Mouse (Mus musculus) yolk sac, embryonic 10.5 days (tissue): Measurements from ENCODE around the gene Cables2.
A peak's percentile ranks its signal among the peaks of the same experiment; 100 is the strongest.

Source experiments
- DNase-seq: peaks from one replicate; pipeline ENCODE4 v3.0.0-alpha.2; 2017; ENCODE audit warnings: low spot score

Cables2 gene

DNA sequence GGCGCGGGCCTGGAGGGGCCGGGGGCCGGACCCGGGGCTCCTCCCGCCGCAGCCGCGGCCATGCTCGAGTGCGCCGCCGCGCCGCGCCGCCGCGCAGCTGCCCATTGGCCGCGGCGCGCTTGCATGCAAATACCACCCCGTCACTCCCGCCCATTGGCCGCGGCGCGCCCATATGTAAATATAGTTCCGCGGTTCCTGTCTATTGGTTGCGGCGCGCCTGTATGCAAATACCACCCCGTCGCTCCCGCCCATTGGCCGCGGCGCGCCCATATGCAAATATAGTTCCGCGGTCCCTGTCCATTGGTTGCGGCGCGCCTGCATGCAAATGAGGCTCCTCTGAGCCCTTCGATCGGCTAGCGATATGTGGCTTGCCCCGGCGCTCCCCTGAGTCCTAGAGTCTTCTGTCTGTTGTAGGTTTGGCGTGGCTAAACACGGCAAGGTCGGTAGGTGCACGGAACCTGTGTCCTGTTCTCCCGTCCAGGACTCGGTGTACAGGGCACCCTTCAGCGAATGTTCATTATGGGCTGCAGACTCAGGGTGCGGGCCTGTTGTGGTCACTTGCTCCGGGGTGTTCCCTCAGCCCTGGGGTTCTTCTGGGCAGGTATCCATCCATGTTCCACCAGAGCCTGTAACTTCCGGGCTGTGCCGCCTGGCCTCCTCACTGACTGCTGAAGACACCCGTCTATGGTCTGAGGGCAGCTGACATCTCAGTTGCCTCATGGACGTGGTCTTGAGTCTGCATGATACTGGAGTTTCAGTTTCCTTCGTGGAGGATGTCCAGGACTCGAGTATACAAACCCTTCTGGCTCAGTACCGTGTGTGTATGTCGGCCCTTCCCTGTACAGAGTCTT lies at the start of gene Cables2:
Gene Cables2 (minus strand): TSS at position 103 of the 851 bp plus-strand sequence.
- peak; percentile 96 for DNase-seq

- peak; percentile 68 for DNase-seq
These were observed 49.5 kb upstream of the Cables2 start for GRCm38 (mm10) chr2:180322674-180323355.

DNA sequence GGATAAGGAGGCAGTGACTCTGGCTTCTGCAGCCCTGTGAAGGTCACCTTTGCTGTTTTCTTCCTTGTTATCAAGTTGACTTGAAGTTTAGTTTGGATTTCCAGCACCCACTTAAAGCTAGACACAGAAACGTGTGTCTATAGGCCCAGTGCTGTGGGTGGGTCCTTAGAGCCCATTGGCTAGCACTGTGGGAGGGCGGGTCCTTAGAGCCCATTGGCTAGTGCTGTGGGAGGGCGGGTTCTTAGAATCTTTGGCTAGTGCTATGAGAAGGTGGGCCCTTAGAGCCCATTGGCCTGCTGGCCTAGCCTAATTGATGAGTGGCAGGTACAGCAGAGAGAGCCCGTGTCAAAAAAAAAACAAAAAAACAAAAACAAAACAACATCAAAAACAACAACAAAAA lies 46.9 kb upstream of the Cables2 start:
- DNase-seq: no peak

GRCm38 (mm10) chr2:180317591-180317990 lies 44.3 kb upstream of the Cables2 start:
- DNase-seq: no peak

- no peak for DNase-seq
These were observed 41.0 kb upstream of the Cables2 start for GRCm38 (mm10) chr2:180314292-180314691.

DNA sequence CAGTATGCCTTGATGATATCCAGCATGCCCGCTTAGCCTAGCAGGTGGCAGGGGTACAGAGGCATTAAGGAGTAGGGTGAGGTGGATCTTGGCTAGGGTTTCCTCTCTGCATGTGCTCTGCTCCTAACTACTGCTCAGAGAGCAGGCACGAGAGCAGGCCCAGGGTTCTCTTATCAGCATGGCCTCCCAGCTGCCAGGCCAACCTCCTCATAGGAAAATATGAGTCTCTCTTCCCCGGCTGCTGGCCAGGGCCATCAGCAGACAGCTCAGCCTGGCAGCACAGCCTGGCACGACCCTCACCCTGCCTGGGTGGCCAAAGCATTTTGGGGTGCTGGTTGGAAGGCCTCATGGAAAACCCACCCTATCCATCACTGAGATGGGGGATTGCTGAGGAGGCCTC lies 37.9 kb upstream of the Cables2 start:
- no peak for DNase-seq

- no peak for DNase-seq
These were observed 34.4 kb upstream of the Cables2 start for GRCm38 (mm10) chr2:180307680-180308079.

- peak; percentile 43 for DNase-seq
These were observed 33.3 kb upstream of the Cables2 start for GRCm38 (mm10) chr2:180306423-180307168.

DNA sequence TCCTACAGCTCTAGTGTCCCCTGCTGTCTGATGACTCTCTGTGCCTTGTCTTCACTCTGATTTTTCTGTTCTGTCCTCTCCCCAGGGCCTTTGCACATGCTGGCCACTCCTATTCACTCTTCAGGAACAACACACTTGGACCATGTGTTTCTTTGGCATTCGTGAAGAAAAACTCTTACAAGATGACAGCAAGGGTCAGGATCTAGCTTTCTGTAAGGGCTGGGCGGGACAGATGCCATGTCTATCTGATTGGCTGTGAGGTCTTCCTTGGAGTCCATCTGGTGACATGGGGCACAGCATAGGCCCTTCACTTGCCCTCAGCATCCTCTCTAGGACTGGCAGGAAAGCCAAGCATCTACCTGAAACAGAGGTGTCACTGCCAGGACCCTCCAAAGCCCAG lies 32.7 kb upstream of the Cables2 start:
- no peak for DNase-seq

DNA sequence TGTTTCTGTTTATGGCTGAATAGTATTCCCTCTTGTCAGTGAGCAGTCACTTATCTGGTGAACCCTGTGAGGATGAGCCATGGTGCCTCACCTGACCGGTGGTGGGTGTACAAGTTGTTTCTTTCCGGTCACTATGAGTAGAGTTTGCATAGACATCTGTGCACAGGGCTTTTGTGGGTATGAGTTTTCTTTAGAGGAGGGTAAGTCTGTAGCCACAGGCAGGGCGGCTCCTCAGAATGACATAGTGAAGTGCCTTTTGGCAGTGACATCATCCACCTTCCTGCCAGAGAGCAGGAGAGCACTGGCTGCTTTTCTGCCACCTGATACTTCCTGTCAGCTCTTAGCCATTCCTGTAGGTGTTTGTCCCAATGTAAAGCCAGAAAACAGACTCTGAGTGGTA lies 32.2 kb upstream of the Cables2 start:
- DNase-seq: no peak

GRCm38 (mm10) chr2:180304554-180304953 lies 31.3 kb upstream of the Cables2 start:
- DNase-seq: no peak

- no peak for DNase-seq
These were observed 30.2 kb upstream of the Cables2 start for GRCm38 (mm10) chr2:180303468-180303867.

DNA sequence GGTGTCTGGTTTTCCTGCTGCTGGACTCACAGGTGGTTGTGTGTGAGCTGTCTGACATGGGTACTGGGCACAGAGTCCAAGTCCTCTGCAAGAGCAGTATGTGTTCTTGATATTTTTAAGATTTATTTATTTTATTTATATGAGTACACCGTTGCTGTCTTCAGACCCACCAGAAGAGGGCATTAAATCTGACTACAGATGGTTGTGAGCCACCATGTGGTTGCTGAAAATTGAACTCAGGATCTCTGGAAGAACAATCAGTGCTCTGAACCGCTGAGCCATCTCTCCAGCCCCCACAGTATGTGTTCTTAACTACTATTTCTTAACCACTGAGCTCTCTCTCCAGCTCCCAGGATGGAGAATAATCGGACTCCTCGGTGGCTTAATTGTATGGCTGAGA lies 28.9 kb upstream of the Cables2 start:
- DNase-seq: no peak

DNA sequence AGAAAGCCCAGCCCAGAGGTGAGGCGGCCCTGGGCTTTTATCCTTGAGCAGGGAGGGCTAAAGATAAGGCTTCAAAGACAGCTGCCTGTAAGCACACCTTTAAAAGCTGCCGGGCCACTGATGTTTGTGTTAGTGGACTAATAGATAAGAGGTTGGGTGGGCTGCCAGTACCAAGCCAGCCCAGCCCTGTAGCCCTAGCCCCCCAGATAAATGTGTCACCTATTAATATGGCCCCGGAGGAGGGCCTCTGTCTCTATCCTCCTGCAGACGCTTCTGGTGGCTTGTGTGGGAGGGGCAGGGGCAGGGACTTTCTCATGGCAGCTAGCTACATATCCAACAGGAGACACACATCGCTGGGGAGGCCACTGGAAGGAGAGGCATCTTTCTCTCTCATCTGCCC lies 27.5 kb upstream of the Cables2 start:
- DNase-seq: peak; percentile 53

- DNase-seq: no peak
These were observed 27.0 kb upstream of the Cables2 start for GRCm38 (mm10) chr2:180300252-180300651.

GRCm38 (mm10) chr2:180292906-180293305 lies 19.6 kb upstream of the Cables2 start:
- DNase-seq: no peak

- DNase-seq: no peak
These were observed 18.7 kb upstream of the Cables2 start for GRCm38 (mm10) chr2:180292026-180292425.

DNA sequence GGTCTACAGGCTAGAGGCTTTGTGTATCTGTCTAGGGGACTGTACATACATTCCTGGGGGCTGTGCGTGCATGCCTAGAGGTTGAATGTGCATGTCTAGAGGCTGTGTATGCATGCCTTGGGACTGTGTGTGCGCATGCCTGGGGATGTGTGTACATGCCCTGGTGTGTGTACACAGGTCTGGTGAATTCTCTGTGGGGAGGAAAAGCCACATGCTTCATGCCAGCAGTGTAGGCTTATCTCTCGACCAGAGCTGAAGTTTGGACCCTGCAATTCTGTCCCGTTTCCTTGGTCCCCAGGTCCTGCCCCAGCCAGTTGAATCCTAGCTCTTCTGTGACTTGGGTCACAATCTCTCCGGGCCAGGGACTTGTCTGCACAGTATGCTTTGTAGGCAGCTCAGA lies 18.3 kb upstream of the Cables2 start:
- DNase-seq: no peak

DNA sequence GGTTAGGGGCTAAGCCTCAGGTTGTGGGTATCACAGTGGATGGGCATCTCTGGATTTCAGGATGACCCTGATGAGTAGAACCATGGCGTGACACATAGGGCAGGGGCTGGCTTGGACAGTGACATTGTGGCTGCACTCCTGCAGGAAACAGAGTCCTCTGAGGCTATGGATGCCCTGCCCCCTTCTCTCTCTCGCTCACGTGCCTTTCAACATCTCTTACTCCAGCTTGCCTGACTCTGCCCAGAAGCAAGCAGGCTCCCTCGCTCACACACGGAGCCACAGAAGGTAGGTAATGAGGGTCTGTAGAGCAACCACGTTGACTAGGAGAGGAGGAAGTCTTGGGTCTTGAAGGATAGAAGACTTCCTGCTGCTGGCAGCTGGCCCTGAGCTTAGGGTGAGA lies 17.2 kb upstream of the Cables2 start:
- no peak for DNase-seq

DNA sequence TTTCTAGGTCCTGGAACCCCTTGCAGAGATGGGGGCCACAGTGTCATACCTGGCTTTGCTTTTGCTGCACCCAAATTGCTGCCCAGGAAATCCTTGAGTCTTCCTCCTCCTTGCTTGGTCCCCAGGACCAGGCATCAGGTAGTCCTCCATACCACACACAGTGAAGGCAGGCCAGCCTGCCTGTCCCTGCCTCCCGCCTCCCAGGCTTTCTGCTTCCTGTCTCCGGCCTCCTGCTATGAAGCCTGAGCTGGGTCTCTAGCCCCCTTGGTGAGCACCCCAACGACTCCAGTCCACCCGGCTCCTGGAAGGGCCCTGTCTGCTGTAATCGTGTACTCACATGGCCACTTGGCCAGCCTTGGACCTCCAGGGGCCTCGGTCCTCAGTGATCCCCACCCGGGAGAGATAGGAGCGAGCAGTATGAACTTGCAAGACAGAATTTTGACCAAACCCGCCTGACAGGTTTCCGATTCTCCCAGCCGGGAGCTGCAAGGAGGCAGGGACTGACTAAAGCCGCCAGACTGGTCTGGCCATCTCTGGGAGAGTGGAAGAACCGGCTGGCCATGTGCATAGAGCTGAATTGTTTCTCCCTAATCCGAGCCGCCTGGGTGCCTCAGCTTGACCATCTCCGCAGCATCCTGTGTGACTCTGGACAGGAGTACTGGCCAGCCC lies 16.3 kb upstream of the Cables2 start, which contains the start of gene Rbbp8nl:
Gene Rbbp8nl (minus strand): TSS at position 440 of the 669 bp plus-strand sequence.
- DNase-seq: no peak

DNA sequence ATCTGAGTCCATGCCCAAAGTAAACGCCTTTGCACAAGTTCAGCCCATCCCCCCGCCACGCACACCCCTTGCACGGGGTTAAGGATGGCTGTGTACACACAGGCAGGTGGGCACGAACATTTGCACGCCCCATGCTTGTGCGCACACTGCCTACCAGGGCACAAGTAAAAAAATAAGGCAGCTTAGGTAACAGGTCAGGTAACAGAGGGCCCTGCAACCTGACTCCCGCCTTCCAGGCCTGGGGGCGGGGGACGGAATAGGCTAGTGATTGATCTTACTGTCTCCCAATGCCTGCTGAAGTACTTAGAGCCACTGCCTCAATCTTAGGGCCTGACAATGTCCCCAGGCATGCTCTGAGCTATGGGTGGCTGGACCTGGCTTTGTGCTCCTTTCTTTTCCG lies 15.7 kb upstream of the Cables2 start:
- DNase-seq: no peak

DNA sequence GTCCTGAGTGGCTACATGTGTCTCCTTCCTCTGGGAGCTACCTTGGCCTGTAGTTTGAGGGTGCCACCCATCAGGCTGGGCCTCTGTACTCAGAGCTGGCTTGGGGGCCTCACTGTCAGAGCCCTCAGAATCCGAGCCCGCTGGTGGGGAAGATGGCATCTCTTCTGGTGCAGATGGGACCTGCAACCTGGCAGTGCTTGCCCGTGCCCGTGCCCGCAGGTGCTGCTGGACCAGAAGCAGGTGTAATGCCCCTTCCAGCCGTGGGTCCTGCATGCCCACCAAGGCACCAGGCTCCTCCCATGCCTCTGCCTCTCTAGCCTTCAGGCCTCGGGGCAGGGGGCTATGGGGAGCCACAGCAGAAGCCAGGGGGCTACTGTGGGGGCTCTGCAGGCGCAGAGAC lies 6.0 kb upstream of the Cables2 start:
- DNase-seq: no peak
